Mouse (Mus musculus): ENCODE data around the gene Sipa1l1. TPM values are rescaled to one million over a fixed set of nuclear protein-coding genes. Genes with fewer than 3 reads are reported as not detected.
A peak's percentile ranks its signal among the peaks of the same experiment; 100 is the strongest.

Sipa1l1 gene
- total RNA-seq, 2 experiments from 2014 or later, result 12.5 to 12.7 TPM

DNA sequence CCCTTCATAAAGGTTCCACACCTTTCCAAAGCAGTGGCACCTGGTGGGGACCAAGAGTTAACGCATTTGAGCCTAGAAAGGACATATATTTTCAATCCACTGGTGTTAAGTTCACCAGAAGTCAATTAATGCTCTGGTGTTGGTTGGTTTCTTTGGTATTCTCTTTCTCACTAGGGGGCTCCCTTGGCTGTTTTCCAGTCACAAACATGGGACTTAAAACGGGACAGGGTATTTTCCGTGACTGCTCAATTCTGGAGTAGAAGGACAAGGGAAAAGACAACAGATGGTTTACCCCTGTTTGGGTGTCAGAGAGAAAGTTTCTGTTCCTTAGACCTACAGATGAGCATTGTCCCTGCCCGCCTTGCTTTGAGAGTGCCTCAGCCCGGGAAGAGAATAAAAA is 105.5 kb downstream of the Sipa1l1 start:
- intact Hi-C loops (cut with DNase I; ENCODE audit: low total_unique reads), result no loop called here
- DNase-seq, result no peak

DNA sequence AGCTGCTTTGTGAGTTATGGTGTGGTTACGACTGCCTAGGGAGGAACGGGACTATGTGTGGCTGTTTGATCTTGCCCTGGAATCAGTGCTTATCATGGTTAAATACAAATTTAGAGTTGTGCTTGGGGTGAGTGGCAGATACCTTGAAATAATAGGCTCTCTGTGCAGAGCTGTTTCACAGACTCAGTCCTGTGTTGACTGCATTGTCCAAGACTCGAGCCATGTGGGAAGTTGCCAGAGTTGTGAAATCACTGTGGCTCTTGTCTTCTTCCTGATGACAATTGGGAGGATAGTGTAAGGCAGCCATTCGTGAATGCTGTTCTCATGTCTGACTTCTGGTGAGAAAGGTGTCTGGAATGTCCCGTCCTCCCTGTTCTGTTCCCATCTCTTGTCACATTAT is 106.6 kb downstream of the Sipa1l1 start:
- intact Hi-C loops (cut with DNase I; ENCODE audit: low total_unique reads), result no loop called here

DNA sequence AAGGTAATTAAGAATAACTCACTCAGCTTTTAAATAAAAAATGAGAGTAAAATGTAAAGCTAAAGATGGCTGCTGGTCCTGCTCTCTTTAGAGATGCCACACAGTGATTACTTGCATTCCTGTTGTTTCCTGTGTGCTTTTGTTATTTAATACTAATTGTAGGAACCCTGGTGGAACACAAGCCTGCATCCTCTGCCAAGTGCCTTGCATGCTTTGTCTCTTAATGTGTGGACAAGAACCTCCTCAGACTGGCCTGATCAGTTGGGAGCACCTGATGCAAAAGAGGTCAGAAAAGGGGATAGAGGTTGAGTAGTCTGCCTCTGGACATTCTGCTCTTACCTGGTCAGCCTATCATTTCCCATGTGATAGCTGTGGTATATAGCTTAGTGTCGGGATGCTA is 107.5 kb downstream of the Sipa1l1 start:
- DNase-seq, result no peak
- intact Hi-C loops (cut with DNase I; ENCODE audit: low total_unique reads), result no loop called here

More for the DNA sequence above, 106.6 kb downstream of the Sipa1l1 start:
- peak; percentile 52 for DNase-seq

DNA sequence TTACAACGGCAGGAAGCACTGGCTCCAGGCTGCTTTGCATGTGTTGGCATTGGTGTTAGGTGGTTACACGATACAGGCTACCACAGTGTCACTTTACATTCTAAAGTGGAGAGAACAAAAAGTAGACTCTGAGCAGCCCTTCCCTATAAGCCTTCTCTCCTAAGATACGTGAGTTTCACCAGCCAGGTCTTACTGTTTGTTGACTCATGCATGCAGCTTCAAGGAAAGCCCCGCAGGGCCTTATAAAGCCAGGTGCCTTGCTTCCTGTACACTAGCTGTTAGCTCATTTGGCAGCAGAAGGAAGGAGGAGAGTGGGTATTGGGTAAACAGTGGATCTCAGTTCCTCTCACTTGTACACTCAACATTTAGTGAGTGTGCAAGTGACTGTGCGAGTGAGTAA is 115.5 kb downstream of the Sipa1l1 start:
- intact Hi-C loops (cut with DNase I; ENCODE audit: low total_unique reads), result no loop called here
- DNase-seq, result no peak

DNA sequence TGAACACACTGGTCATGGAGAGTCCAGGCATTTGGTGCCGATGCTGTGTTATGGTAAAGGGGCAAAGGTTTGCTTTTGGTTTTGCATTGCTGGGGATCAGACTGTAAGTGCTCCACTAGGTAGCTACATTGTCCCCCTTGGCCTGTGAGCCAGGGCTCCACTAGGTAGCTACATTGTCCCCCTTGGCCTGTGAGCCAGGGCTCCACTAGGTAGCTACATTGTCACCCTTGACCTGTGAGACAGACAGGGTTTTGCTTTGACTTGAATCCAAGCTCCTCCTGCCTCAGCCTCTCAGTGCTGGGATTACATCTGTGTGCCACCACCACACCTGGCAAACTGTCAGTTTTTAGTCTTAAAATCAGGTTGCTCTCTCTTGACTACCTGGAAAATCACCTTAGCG is 115.9 kb downstream of the Sipa1l1 start:
- no peak for DNase-seq
- intact Hi-C loops (cut with DNase I; ENCODE audit: low total_unique reads), result no loop called here

DNA sequence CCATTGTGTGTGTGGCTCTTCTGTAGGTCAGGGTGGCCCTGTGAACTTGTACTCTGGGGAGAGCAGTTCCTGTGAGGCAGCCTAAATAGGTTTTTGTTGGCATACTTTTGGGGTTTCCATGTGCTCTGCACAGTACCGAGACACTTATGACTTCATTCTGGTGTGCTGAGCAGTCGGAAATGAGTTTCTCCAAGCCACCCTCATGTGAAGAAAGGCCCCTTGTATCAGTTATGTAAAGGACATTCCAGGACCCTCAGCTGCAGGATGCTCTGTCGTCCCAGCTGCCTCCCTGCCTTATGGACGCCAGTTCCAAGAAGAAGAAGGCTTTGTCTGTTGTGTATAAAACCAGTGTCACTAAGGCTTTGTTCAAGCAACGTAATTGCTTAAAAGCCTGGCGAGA is 116.9 kb downstream of the Sipa1l1 start:
- intact Hi-C loops (cut with DNase I; ENCODE audit: low total_unique reads), result no loop called here
- DNase-seq, result no peak

DNA sequence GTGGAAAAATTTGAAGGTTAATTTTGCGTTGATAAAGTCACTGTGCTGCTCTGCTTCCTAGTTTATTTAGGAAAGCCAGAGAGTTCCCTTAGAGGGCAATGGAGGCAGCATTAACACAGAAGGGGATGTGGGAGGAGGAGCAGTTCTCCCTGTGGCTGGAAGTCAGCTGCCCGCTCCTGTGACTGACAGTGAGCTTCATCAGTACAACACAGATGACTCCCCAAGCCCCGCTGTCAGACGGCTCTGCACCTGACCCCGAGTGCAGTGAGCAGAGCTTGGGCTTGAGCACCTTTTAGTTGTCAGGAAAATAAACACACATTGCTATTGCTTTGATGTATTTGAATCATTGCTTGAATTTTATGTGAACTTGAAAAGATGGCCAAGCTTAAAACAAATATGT is 117.7 kb downstream of the Sipa1l1 start:
- intact Hi-C loops (cut with DNase I; ENCODE audit: low total_unique reads), result no loop called here
- DNase-seq, result no peak

DNA sequence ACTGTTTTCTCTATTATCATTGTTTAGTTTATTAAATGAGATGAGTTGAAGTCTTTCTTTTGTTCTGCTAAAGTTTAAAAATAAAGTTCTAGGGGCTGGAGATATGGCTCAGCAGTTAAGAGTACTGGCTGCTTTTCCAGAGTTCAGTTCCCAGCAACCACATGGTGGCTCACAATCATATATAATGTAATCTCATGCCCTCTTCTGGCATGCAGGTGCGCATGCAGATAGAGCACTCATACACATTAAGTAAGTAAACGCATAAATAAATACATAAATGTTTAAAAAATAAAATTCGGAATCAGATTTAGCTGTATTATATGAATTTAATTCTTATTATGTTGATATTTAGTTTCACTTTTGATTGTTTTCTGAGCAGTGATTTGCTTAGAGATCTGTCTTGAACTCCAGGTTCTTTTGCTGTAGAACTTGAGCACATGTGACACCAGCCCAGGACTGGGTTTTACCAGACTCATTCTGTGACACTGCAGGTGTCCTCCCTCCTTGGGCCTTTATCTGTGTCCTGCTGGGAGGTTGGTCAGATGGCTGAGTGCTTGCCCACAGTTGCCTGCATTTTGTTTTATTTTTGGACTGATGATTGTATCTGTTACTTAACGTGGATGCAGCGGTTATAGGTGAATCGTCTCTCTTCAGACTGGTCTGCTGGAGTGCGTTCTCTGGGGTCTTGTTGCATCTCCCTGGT is 124.6 kb downstream of the Sipa1l1 start:
- intact Hi-C loops (cut with DNase I; ENCODE audit: low total_unique reads), result no loop called here
- DNase-seq, result no peak

DNA sequence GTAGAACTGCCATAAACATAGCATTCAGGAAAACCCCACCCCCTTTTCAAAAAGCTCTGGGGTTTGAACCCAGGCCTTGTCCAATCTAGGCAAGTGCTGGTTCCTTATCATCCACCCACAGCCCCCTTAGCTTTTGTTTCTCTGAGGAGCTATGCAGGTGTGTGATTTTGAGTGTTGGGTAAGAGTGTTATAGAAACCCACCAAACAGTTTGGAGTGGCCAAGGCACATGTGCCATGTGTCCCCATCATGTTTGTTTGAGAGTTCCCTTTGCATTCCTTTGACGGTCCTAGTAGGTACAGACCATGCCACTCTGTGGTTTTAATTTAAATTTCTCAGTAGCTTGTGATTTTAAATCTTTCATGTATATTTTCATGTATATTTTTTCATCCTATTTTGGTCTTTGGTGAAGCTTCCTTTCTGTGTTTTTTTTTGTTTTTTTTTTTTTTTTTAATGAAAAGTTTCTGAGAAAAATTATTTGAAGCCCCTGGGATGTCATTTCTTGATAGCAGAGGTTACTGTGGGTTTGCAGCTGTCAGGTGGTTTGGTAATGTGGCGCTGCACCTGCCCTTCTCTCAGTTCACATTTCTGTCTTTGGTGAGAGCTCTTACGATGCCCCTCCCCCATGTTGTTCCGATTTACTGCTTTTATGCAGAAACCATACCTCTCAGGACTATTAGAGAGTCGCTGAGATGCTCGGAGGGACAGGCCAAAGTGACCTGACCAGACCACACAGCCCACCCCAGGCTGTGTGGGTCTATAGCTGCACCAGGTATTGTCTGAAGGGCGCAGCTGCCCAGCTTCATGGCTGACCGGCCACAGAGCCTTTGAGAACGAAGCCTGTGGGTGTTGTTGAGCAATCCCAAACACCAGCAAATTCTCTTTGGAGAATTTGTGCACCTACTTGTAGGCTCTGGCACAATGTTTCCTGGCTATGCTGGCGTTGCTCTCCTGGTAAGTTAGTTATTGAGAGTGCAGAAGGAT is 126.1 kb downstream of the Sipa1l1 start:
- intact Hi-C loops (cut with DNase I; ENCODE audit: low total_unique reads), result no loop called here
- no peak for DNase-seq

DNA sequence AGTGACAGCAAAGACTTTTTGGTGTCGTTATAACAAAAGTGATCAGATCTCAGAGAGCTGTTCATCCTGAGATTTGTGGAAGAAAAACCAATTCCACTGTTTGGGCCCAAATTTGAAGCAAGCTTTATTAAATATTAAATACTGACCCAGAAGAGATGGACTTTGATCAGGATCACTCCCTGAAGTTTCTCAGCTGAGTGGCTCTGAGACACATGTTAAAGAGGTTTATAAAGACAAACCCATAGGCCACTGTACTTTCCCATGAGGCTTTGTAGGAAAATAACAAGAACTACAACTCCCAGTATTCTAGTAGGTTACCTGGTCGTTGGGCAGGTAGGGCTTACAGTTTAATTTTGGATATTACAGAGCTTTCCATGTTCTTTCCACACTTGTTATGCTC is 127.2 kb downstream of the Sipa1l1 start:
- intact Hi-C loops (cut with DNase I; ENCODE audit: low total_unique reads), result no loop called here
- DNase-seq, result no peak

DNA sequence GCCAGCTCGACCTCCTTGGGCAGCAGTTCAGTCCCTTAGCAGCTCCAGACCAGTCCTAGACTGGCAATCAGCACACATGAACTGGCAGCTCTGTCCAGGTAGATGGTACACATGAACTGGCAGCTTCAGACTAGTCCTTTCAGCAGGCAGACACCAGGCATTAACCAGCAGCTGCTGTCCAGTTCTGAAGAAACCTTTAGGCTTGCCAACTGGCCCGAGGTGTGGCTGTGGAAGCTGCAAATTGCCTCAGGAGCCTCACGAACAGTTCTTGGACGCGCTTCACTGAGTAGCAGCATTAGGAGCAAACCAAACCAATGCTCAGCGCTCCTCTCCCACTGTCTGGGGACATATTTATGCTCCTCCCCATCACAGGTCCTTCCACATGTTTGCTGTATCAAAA is 128.1 kb downstream of the Sipa1l1 start:
- DNase-seq, result no peak
- intact Hi-C loops (cut with DNase I; ENCODE audit: low total_unique reads), result no loop called here

DNA sequence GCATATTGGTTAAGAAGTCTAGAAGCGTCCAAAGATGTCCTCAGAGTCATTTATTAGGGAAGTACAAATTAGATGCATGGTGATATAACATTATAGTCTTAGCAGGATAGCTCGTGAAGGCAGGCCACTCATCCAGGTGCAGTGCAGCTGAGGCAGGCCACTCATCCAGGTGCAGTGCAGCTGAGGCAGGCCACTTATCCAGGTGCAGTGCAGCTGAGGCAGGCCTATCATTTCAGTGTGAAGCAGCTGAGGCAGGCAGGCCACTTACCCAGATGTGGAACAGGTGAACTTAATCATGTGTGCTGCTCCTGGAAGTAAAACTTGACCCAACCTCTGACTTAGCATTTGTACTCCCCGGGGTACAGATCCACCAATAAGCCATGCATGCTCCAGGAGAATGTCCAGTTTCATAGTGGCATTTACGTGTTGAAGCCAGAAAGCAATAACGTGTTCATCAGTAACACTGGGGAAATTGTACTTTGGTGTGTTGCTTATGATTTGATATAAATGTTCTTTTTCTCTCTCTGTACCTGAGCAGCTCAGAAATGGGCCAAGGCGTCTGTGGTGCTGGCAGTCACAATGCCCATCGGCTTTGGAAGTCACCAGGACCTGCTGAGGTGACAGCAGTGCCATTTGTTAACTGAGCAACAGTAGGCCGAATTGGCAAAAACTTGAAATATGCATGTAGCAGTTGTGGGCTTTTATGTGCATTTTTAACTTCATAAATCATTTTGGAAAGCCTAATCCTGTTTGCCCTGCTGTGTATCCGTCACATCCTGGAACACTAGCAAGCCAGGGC is 129.7 kb downstream of the Sipa1l1 start:
- no peak for DNase-seq
- intact Hi-C loops (cut with DNase I; ENCODE audit: low total_unique reads), result no loop called here

DNA sequence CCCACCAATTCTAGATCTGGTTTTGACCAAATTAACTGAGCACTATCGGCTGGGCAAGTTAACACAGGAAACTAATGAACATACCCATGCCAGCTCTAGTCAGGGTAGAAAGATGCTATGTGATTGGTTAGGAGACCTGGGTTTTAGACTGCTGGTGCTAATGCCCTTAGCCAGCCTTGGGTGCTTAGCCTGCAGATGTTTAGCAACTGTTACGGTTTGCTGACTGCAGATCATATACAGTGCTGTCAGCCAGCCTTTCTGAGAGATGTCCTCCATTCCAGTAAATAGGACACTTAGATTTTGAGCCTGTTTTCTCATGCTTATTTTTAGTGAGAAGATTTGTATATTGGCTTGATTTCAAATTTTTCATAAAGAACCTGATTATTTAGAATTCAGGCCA is 135.0 kb downstream of the Sipa1l1 start:
- intact Hi-C loops (cut with DNase I; ENCODE audit: low total_unique reads), result no loop called here
- no peak for DNase-seq

DNA sequence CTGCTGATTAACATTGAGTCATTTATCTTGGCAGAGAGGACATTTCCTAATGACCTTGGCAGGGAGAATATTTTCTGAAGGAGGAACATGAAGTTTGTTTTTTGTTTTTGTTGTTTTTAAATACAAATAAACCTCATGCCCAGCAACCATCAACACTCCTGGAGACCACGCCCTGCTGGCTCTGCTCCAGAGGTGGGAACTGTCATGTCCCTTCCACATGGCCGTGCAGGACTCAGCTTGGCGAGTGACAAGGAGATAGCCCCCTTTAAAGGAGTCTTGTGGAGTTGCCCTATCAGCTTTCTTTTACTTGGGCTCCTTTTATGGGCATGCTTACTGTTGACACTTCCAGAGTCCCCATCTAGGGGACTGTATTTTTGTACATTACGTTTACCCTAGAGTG is 136.9 kb downstream of the Sipa1l1 start:
- intact Hi-C loops (cut with DNase I; ENCODE audit: low total_unique reads), result no loop called here

DNA sequence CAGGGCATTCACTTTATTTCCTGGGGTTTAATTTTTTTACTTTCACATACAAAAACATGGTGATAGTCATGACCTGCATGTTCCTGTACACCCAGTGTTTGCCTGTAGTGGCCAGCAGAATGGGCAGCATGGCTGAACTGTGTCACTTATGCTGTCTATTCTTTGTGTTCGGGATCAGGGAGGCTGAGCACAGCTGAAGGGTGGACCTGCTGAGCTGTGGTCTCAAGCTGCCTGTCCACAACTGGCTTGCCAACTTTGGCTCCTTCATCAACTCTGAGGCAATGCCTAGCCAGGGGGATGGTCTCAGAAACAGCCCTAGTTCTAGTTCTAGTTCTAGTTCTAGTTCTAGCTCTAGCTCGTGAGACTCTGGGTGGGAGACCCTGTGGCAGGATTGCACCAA is 142.5 kb downstream of the Sipa1l1 start:
- no peak for DNase-seq
- intact Hi-C loops (cut with DNase I; ENCODE audit: low total_unique reads), result no loop called here

More for the DNA sequence above, 136.9 kb downstream of the Sipa1l1 start:
- DNase-seq, result no peak

DNA sequence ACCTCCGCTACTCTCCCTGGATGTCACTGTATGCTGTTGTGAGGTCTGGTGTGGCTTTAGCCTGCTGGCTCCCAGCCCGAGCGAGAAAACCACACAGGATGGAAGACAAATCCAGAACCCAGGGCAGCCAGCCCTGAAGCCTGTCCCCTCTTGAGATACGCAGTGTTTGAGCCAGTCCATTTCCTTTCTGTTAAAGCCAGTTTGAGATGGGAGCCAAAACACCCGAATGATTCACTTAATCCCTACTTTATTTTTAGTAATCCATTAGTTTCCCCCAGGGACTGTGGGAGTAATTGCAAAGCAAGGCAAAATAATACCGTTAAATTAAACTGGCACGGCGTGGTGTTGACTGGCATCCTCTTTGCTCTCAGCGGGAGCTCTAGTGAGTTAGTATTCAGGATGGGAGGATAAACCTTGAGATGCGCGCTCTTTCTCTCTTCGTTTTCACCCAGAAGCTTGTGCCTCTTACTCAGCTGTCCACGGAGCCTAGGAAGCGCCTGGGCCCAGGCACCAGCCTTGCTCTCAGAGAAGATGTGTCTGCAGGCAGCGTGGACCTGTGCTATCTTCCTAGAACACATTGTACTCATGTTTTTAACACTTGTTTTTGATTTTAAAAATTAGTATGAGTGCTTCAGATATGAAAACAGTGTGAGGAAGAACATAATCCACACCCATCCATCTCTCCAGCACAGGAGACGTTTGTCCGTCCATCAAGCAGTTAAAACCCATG is 143.1 kb downstream of the Sipa1l1 start:
- intact Hi-C loops (cut with DNase I; ENCODE audit: low total_unique reads), result no loop called here
- peak; percentile 60 for DNase-seq

DNA sequence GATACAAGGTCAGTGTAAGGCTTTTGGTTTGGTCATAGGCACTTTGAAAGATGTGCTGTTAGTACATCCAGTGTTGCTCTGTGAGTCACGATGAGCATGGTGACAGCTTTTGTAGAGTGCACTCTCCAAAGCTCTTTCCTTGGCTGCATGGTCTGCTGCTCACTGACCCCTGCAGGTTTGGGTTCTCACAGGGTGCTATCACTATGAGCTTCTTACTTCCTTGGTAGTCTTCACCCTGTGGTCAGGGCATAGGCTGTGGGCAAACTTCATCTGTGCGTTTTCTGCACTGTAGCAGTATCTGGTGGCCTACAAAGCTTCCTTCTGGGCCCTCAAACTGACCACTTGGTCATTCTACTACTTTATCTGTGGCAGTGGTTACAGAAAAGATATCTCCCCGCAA is 144.0 kb downstream of the Sipa1l1 start:
- intact Hi-C loops (cut with DNase I; ENCODE audit: low total_unique reads), result no loop called here
- DNase-seq, result no peak

DNA sequence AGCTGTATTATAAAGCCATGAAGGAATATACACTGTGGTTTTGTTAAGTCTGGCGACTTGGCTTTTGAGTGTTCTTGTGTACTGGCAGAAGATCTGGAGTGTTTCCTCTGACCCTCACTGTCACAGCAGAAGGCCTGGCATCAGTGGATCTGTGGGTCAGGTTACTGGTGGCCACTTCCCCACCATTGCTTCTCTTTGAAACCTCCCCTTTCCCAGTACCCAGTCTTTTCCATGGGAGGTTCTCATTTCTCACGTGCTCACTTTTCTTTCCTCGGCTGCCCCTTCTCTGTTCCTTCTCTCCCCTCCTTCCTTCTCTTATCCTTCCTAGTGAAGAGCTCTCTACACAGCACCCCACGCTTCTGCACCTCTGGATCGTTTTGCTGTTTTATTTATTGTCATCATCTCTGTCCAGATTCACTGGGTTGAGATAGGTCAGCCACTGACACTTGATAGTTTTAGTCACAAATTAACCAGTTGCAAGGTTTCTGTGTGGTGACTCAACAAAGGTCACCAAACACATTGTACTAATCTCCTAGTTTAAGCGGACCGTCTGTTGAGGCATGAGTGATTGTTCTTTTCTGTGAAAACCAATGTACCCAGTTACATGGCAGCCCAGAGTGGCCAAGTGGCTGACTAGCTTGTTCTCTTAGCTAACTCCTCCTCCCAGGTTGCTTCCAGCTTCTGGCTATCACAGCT is 150.5 kb downstream of the Sipa1l1 start:
- no peak for DNase-seq
- intact Hi-C loops (cut with DNase I; ENCODE audit: low total_unique reads), result no loop called here

DNA sequence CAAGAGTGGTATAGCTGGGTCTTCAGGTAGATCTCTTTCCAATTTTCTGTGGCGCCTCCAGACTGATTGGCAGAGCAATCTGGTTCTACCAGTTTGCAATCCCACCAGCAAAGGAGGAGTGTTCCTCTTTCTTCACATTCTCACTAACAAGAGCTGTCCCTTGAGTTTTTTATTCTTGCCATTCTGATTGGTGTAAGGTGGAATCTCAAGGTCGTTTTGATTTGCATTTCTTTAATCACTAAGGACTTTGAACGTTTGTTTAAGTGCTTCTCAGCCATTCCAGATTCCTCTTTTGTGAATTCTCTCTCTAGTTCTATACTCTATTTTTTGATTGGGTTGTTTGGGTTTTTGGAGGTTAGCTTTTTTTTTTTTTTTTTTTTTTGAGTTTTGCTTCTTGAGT is 151.1 kb downstream of the Sipa1l1 start:
- intact Hi-C loops (cut with DNase I; ENCODE audit: low total_unique reads), result no loop called here
- no peak for DNase-seq

Data from gastrocnemius, postnatal 14 days (tissue).